Mouse (Mus musculus): ENCODE measurements around the gene Rsph9.

DNA sequence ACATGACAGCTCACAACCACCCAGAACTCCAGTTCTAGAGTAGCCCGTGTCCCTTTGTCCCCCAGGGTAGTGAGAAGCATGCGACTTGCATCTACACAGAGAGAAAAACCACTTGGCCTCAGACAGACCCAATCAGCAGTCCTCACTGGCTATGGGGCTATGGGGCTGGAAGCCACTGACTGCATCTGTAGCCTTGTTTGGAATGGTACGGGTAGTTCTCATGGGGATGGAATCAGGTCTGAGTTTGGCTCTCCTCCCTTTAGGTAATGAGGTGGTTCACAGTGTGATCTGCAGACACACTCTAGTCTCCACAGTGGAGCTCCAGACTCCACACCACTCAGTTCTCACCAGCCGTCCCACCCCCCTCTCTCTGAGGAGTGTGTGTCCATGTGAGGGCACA, 20.7 kb downstream of the Rsph9 start:
- TF ChIP-seq CTCF (IDR thresholded peaks at IDR 0.05; ENCODE audit: extremely low read depth, insufficient read depth, insufficient read length, insufficient replicate concordance): no peak
- TF ChIP-seq POLR2A (IDR thresholded peaks at IDR 0.05; ENCODE audit: low read depth, low read length): no peak
